In the genomic region with DNA sequence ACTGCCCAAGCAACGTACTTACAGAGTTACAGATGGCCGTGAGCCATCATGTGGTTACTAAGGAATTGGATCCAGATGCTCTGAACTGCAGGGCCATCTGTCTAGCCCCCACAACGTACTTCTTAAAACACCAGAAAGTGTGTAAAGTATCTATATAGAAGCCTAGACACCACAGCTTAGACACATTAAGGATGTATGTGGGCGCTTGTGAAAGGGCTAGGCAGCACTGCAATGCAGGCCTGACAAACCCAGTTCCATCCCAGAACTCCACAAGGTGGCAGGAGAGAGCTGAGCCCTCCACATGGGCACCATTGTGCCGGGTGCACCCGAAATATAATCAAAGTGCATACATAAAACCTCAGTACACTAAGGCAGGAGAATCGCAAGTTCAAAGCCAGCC, we compare ENCODE assay signal across 8 mouse cellular contexts. TPM values are rescaled to one million over a fixed set of nuclear protein-coding genes. Genes with fewer than 3 reads are reported as not detected.
DNase-seq lines count a peak whose midpoint lies in the region; ATAC-seq lines count a peak whose summit lies in the region.

No protein-coding gene starts in this region.

- intact Hi-C loops in heart, postnatal 25 days (cut with DNase I), result no loop called here

- peak; percentile 93 for ATAC-seq in embryonic facial prominence, embryonic 12.5 days (ENCODE audit: insufficient number of reproducible peaks, insufficient read depth, low FRiP score, low TSS enrichment)
- no peak for ATAC-seq in hindbrain, embryonic 14.5 days (ENCODE audit: low FRiP score)

- H3K9ac ChIP-seq in embryonic facial prominence, embryonic 12.5 days, result no peak overlapping the region
- no peak overlapping the region for H3K9ac ChIP-seq in hindbrain, embryonic 14.5 days

- WGBS in embryonic facial prominence, embryonic 12.5 days, result 25% methylated on average over 7 of the region's 7 CpGs
- WGBS in hindbrain, embryonic 14.5 days, result 54% methylated on average over 7 of the region's 7 CpGs

- H3K27ac ChIP-seq in embryonic facial prominence, embryonic 12.5 days, result peak overlapping the region; percentile 12; the same call in 1 of the 2 replicates
- no peak overlapping the region for H3K27ac ChIP-seq in hindbrain, embryonic 14.5 days

- DNase-seq in heart, adult 11 months, result peak; percentile 82
- DNase-seq in heart, postnatal 25 days (ENCODE audit: low spot score), result no peak
- DNase-seq in adrenal gland, postnatal 10 days, result peak; percentile 67
- DNase-seq in hindbrain, embryonic 14.5 days (ENCODE audit: low spot score), result peak; percentile 37
- peak; percentile 45 to 58 for DNase-seq in layer of hippocampus, postnatal 36 days
- DNase-seq in lung, postnatal 36 days, result peak; percentile 73
- DNase-seq in right cerebral cortex, postnatal 25 days, result peak; percentile 75

- no peaks in the 10 kb centered on the region for H3K27me3 ChIP-seq in embryonic facial prominence, embryonic 12.5 days
- H3K27me3 ChIP-seq in hindbrain, embryonic 14.5 days (ENCODE audit: control insufficient read depth, insufficient read depth, low read length), result no peaks in the 10 kb centered on the region

- H3K9me3 ChIP-seq in embryonic facial prominence, embryonic 12.5 days, result no peaks in the 10 kb centered on the region
- no peaks in the 10 kb centered on the region for H3K9me3 ChIP-seq in hindbrain, embryonic 14.5 days (ENCODE audit: control insufficient read depth, low read length)

- 0 out of 2 replicates have a peak, but pooled peaks cover 10% of the 10 kb centered on the region for H3K4me1 ChIP-seq in embryonic facial prominence, embryonic 12.5 days
- no peaks in the 10 kb centered on the region; the same call in 1 of the 2 replicates for H3K4me1 ChIP-seq in hindbrain, embryonic 14.5 days (replicated peaks; ENCODE audit: control insufficient read depth, insufficient read depth, low read length)

- H3K4me3 ChIP-seq in embryonic facial prominence, embryonic 12.5 days, result no peak overlapping the region
- H3K4me3 ChIP-seq in hindbrain, embryonic 14.5 days (replicated peaks; ENCODE audit: low read length), result no peak overlapping the region

- no peak overlapping the region for H3K4me2 ChIP-seq in embryonic facial prominence, embryonic 12.5 days (replicated peaks)
- no peak overlapping the region for H3K4me2 ChIP-seq in hindbrain, embryonic 14.5 days (replicated peaks)

- peaks cover 7% of the 10 kb centered on the region; the same call in 1 of the 2 replicates for H3K36me3 ChIP-seq in embryonic facial prominence, embryonic 12.5 days
- peaks cover 35% of the 10 kb centered on the region for H3K36me3 ChIP-seq in hindbrain, embryonic 14.5 days (replicated peaks; ENCODE audit: control insufficient read depth, insufficient read depth)

RNA-seq across cellular contexts. Expression of gene Abcd3, which starts 37.2 kb away (rescaled TPM):
- total RNA-seq in heart, postnatal 25 days (2021), result 10 to 100 TPM; 87.4 to 92.2 TPM
- total RNA-seq in adrenal gland, postnatal 10 days (2021), result 100 to 1,000 TPM; 170 to 171 TPM
- polyA plus RNA-seq in embryonic facial prominence, embryonic 12.5 days (2016; fragmentation: Nextera tagmentation; extraction: Ambion mirVana), result 64.2 and 65.5 TPM in 2 replicates
- 84.8 and 94.9 TPM in 2 replicates for polyA plus RNA-seq in hindbrain, embryonic 14.5 days (2014; fragmentation: Nextera tagmentation; extraction: Ambion mirVana)
- total RNA-seq in layer of hippocampus, postnatal 36 days (2021), result 10 to 100 TPM; 56.3 to 59.0 TPM

RNA-seq across cellular contexts. Expression of gene F3, which starts 54.6 kb away (rescaled TPM):
- 10 to 100 TPM; 20.8 to 27.2 TPM for total RNA-seq in heart, postnatal 25 days (2021)
- 10 to 100 TPM; 20.6 to 23.0 TPM for total RNA-seq in adrenal gland, postnatal 10 days (2021)
- 15.2 and 15.3 TPM in 2 replicates for polyA plus RNA-seq in embryonic facial prominence, embryonic 12.5 days (2016; fragmentation: Nextera tagmentation; extraction: Ambion mirVana)
- 6.5 and 8.2 TPM in 2 replicates for polyA plus RNA-seq in hindbrain, embryonic 14.5 days (2014; fragmentation: Nextera tagmentation; extraction: Ambion mirVana)
- 10 to 100 TPM; 56.4 to 60.6 TPM for total RNA-seq in layer of hippocampus, postnatal 36 days (2021)
